In the genomic region with DNA sequence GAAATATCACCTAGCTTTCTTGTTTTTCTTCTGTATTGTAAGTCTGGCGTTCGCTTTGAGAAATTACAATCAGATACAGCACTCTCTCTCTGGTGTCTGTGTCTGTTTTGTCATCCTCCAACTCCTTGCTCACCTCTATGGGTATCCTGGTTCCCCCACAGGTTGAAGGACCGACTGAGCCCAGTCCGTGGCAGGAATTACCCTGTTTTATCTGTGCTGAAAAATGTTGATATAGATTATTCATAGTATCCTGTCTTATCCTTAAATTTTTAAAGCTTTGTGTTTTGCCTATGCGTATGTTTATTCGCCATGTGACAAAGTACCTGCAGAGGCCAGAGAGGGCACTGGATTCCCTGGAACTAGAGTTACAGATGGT, we compare ENCODE assay signal across 24 mouse cellular contexts. TPM values are rescaled to one million over a fixed set of nuclear protein-coding genes. Genes with fewer than 3 reads are reported as not detected.
DNase-seq lines count a peak whose midpoint lies in the region; TF ChIP-seq lines count a peak whose summit lies in the region.
"Had no signal": no experiment of that assay in that cellular context is flagged by ENCODE, and none has a peak within 500 bp of the region (broad histone marks: within the 10 kb centered on the region; RNA-seq: fewer than 3 reads in every experiment).

No protein-coding gene starts in this region.

- H3K9me3 ChIP-seq in CH12.LX (replicated peaks; ENCODE audit: low read length) (no peaks in the 10 kb centered on the region), ES-E14 (ENCODE audit: control insufficient read depth, insufficient read depth, low read depth, low read length) (no peaks in the 10 kb centered on the region)
- H3K9me3 ChIP-seq: embryonic facial prominence, embryonic 12.5 days; embryonic facial prominence, embryonic 15.5 days; G1E; heart, embryonic 12.5 days; heart, embryonic 15.5 days had no signal

- dilution Hi-C loops in CH12.LX (cut with MboI; ENCODE audit: extremely low pct_ligation_motif_present, extremely low pct_unique_long_range_greater_than_20kb, low sequenced_read_pairs): no loop called here

- H3K4me2 ChIP-seq in CH12.LX (ENCODE audit: insufficient read depth, low read depth, poor library complexity, severe bottlenecking): no peak overlapping the region
- H3K4me2 ChIP-seq: embryonic facial prominence, embryonic 12.5 days; embryonic facial prominence, embryonic 15.5 days; heart, embryonic 12.5 days; heart, embryonic 15.5 days; hindbrain, embryonic 14.5 days had no signal

- H3K79me2 ChIP-seq in CH12.LX (replicated peaks; ENCODE audit: control insufficient read depth, extremely low read depth, insufficient read depth, poor library complexity, severe bottlenecking): no peaks in the 10 kb centered on the region

- in situ Hi-C loops in CH12.LX (cut with MboI; ENCODE audit: low pct_ligation_motif_present, low pct_unique_long_range_greater_than_20kb, low sequenced_read_pairs): no loop called here
- in situ Hi-C loops in ES-E14 (cut with MboI; ENCODE audit: low sequenced_read_pairs in 2 of 2, unreplicated experiment in 2 of 2): no loop called here

- H3K27ac ChIP-seq in CH12.LX (ENCODE audit: insufficient read depth, low read depth) (no peak overlapping the region), ES-E14 (ENCODE audit: insufficient read depth, low read depth, low read length, poor library complexity, severe bottlenecking) (peak overlapping the region; percentile 90)
- H3K27ac ChIP-seq: embryonic facial prominence, embryonic 12.5 days; embryonic facial prominence, embryonic 15.5 days; heart, adult 2 months; heart, embryonic 15.5 days; hindbrain, embryonic 14.5 days; hindbrain, postnatal 0 days had no signal

- peaks cover 5 to 28% of the 10 kb centered on the region in 2 experiments for H3K36me3 ChIP-seq in CH12.LX (replicated peaks in 1 of 2; ENCODE audit: control insufficient read depth in 1 of 2, insufficient read depth in 1 of 2, low read length in 1 of 2)
- H3K36me3 ChIP-seq in ES-E14 (ENCODE audit: control insufficient read depth, insufficient read depth, low read length, poor library complexity, severe bottlenecking): peaks cover 14% of the 10 kb centered on the region; the same call in 1 of the 2 replicates

- peak; percentile 0 for DNase-seq in adrenal gland, adult 2 months
- DNase-seq in adrenal gland, adult 18-20 months (ENCODE audit: low spot score in 2 of 2): no peak
- no peak for DNase-seq in CH12.LX (ENCODE audit: extremely low read depth)
- no peak for DNase-seq in ES-E14 (ENCODE audit: low read depth, low spot score)
- no peak for DNase-seq in layer of hippocampus, postnatal 25 days (ENCODE audit: extremely low spot score in 1 of 2, low spot score in 1 of 2)
- no peak for DNase-seq in left cerebral cortex, adult 11 months (ENCODE audit: low spot score)
- DNase-seq: adrenal gland, postnatal 14 days; cerebellum, adult 11 months; cerebellum, adult 2 months; cerebellum, adult 9-11 months; cerebellum, postnatal 25 days; forebrain, postnatal 0 days; gastrocnemius, postnatal 25 days; heart, adult 2 months; heart, postnatal 10 days; heart, postnatal 4 days; kidney, adult 18-20 months had no signal

- TF ChIP-seq CTCF in CH12.LX (conservative IDR thresholded peaks at IDR 0.05 in 1 of 2, IDR thresholded peaks at IDR 0.05 in 1 of 2; ENCODE audit: low read depth in 2 of 2, low read length in 2 of 2): no peak

- H3K4me3 ChIP-seq in CH12.LX (replicated peaks in 1 of 3; ENCODE audit: low read depth in 2 of 3, low read length in 2 of 3, poor library complexity in 1 of 3) (no peak overlapping the region), ES-E14 (ENCODE audit: insufficient read depth in 1 of 2, low read depth in 1 of 2, low read length in 2 of 2, poor library complexity in 1 of 2, severe bottlenecking in 1 of 2) (no peak overlapping the region)
- H3K4me3 ChIP-seq: embryonic facial prominence, embryonic 12.5 days; embryonic facial prominence, embryonic 15.5 days; heart, adult 2 months; heart, embryonic 12.5 days; heart, embryonic 15.5 days had no signal

- H3K4me1 ChIP-seq in CH12.LX (ENCODE audit: control insufficient read depth in 1 of 2, insufficient read depth in 2 of 2) (peaks cover 8 to 19% of the 10 kb centered on the region in 2 experiments), ES-E14 (ENCODE audit: control insufficient read depth in 2 of 2, insufficient read depth in 2 of 2, low read length in 2 of 2, poor library complexity in 1 of 2) (peaks cover 21 to 24% of the 10 kb centered on the region in 2 experiments)

- no peak for TF ChIP-seq RAD21 in CH12.LX (IDR thresholded peaks at IDR 0.05; ENCODE audit: low read depth, low read length)

- no peak for TF ChIP-seq EP300 in CH12.LX (IDR thresholded peaks at IDR 0.05; ENCODE audit: low read length)

- 0 out of 2 replicates have a peak, but pooled peaks have one; percentile 19 for TF ChIP-seq POLR2A in CH12.LX (IDR thresholded peaks at IDR 0.05; ENCODE audit: low read depth, low read length)

- H3K9ac ChIP-seq in CH12.LX (ENCODE audit: insufficient read depth, low read depth) (no peak overlapping the region), ES-E14 (ENCODE audit: insufficient read depth, low read depth, low read length, poor library complexity, severe bottlenecking) (no peak overlapping the region)
- H3K9ac ChIP-seq: embryonic facial prominence, embryonic 12.5 days; embryonic facial prominence, embryonic 15.5 days; forebrain, postnatal 0 days; heart, embryonic 12.5 days; heart, embryonic 15.5 days; hindbrain, embryonic 14.5 days had no signal

- no peaks in the 10 kb centered on the region for H3K27me3 ChIP-seq in CH12.LX (replicated peaks)
- H3K27me3 ChIP-seq: embryonic facial prominence, embryonic 12.5 days; embryonic facial prominence, embryonic 15.5 days; heart, embryonic 12.5 days; heart, embryonic 15.5 days had no signal

TF ChIP-seq in CH12.LX, 34 proteins besides CTCF, POLR2A, EP300 and RAD21:
- TF ChIP-seq USF1 (IDR thresholded peaks at IDR 0.05; ENCODE audit: low read depth, low read length) (no peak), POLR2AphosphoS2 (IDR thresholded peaks at IDR 0.05; ENCODE audit: low read depth, low read length) (peak; percentile 63; the same call in 1 of the 2 replicates)

TF ChIP-seq in ES-E14, 5 proteins besides CTCF, POLR2A, EP300 and RAD21:
- TF ChIP-seq ZC3H11A (IDR thresholded peaks at IDR 0.05; ENCODE audit: borderline replicate concordance, low read depth, low read length) (no peak), MAFK (IDR thresholded peaks at IDR 0.05; ENCODE audit: insufficient read depth, low read depth, low read length) (no peak), HCFC1 (IDR thresholded peaks at IDR 0.05; ENCODE audit: borderline replicate concordance, insufficient read depth, low read length) (no peak), CHD2 (IDR thresholded peaks at IDR 0.05; ENCODE audit: low read depth, low read length) (no peak), ZNF384 (IDR thresholded peaks at IDR 0.05; ENCODE audit: low read depth, low read length) (no peak)

RNA-seq across cellular contexts. Expression of a gene that starts 12.5 kb away (rescaled TPM):
- total RNA-seq in adrenal gland, adult 2 months (2021): 100 to 1,000 TPM; 137 to 178 TPM
- polyA plus RNA-seq in adrenal gland, adult 2 months (2012; rRNA removed): 740 and 796 TPM in 2 replicates
- total RNA-seq in adrenal gland, adult 18-20 months (2021): 100 to 1,000 TPM; 127 to 172 TPM
- 107 and 109 TPM in 2 replicates for total RNA-seq in CH12.LX (2012; rRNA removed)
- 70.9 and 73.8 TPM in 2 replicates for total RNA-seq in CH12.LX (2014; rRNA removed)
- 90.8 and 95.1 TPM in 2 replicates for polyA plus RNA-seq in CH12.LX (2012; ENCODE audit: insufficient read length, low read depth)
- total RNA-seq in ES-E14 (2012; rRNA removed): 125 and 170 TPM in 2 replicates
- 10 to 100 TPM; 67.7 to 79.1 TPM for total RNA-seq in layer of hippocampus, postnatal 25 days (2021)

RNA-seq across cellular contexts. Expression of a gene that starts 59.2 kb away (rescaled TPM):
- total RNA-seq in adrenal gland, adult 2 months (2021): 10 to 100 TPM; 63.8 to 65.2 TPM
- 30.6 and 34.0 TPM in 2 replicates for polyA plus RNA-seq in adrenal gland, adult 2 months (2012; rRNA removed)
- 10 to 100 TPM; 70.4 to 74.7 TPM for total RNA-seq in adrenal gland, adult 18-20 months (2021)
- total RNA-seq in CH12.LX (2012; rRNA removed) (13.1 and 13.3 TPM in 2 replicates), CH12.LX (2014; rRNA removed) (11.7 and 12.2 TPM in 2 replicates), ES-E14 (2012; rRNA removed) (10.3 and 10.4 TPM in 2 replicates)
- 11.7 and 13.1 TPM in 2 replicates for polyA plus RNA-seq in CH12.LX (2012; ENCODE audit: insufficient read length, low read depth)
- total RNA-seq in layer of hippocampus, postnatal 25 days (2021): 10 to 100 TPM; 64.7 to 68.7 TPM
